Mouse (Mus musculus): ENCODE data around the gene Slco2a1.

DNA sequence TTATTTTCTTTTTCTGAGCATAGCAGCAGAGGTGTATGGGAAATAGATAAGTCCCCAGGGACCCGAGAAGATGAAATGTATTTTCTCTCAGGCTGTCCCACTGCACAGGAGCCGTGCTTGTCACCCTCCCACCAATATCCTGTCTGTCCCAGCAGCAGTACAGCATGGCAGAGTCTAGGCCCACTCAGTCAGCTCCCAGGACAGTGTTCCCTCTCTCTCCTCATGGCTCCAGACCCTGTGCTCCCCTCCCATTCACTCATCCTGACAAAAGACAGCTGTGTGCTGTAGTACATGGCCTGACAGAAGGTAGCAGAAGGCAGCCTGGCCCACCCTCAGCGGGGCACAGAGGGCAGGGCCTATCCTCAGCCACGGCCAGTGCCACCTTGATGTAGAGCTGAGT is 155.4 kb downstream of the Slco2a1 start:
- TF ChIP-seq USF1 (IDR thresholded peaks at IDR 0.05; ENCODE audit: low read depth, low read length) (no peak), CTCF (conservative IDR thresholded peaks at IDR 0.05 in 1 of 2, IDR thresholded peaks at IDR 0.05 in 1 of 2; ENCODE audit: low read depth in 2 of 2, low read length in 2 of 2) (no peak), POLR2A (IDR thresholded peaks at IDR 0.05; ENCODE audit: low read depth, low read length) (no peak), MYC (IDR thresholded peaks at IDR 0.05; ENCODE audit: low read depth, low read length) (no peak), E2F4 (IDR thresholded peaks at IDR 0.05; ENCODE audit: insufficient replicate concordance, low read depth, low read length) (no peak), USF2 (conservative IDR thresholded peaks at IDR 0.05; ENCODE audit: low read depth, low read length) (no peak), EP300 (IDR thresholded peaks at IDR 0.05; ENCODE audit: low read length) (no peak), MAX (IDR thresholded peaks at IDR 0.05; ENCODE audit: low read length) (no peak)

All from CH12.LX (cell line).